Mouse (Mus musculus) CH12.LX (cell line): ENCODE data around the gene Fam186b. TPM values are rescaled to one million over a fixed set of nuclear protein-coding genes. Genes with fewer than 3 reads are reported as not detected.

ENCODE experiments used
- DNase-seq: peaks from one replicate; pipeline ENCODE4 v3.0.0-alpha.2; 2013; ENCODE audit errors: extremely low read depth
- H3K27ac ChIP-seq: 2 replicates; pipeline ENCODE4 v1.5.1; 2012; ENCODE audit warnings: low read depth, mild to moderate bottlenecking, control low read depth, moderate library complexity; ENCODE audit not compliant: insufficient read depth
- H3K27me3 ChIP-seq: replicated peaks from 2 replicates; pipeline ENCODE3; 2012; ENCODE audit warnings: inconsistent platforms
- H3K36me3 ChIP-seq, 2 experiments: replicated peaks in 1 of 2; 2 replicates each; pipeline versions ENCODE3 to v1.6.1; 2012; ENCODE audit warnings: inconsistent platforms in 1 of 2, low read length in 1 of 2, mild to moderate bottlenecking in 1 of 2, mixed read lengths in 1 of 2, moderate library complexity in 1 of 2; ENCODE audit not compliant: control insufficient read depth in 1 of 2, insufficient read depth in 1 of 2
- H3K4me1 ChIP-seq, 2 experiments: 2 replicates each; pipeline ENCODE4 v1.6.1; 2012; ENCODE audit warnings: inconsistent platforms in 1 of 2, moderate library complexity in 1 of 2; ENCODE audit not compliant: insufficient read depth in 2 of 2, control insufficient read depth in 1 of 2
- H3K4me2 ChIP-seq: 2 replicates; pipeline ENCODE4 v1.6.1; 2012; ENCODE audit warnings: low read depth, mild to moderate bottlenecking, control low read depth; ENCODE audit not compliant: poor library complexity, insufficient read depth, severe bottlenecking
- H3K4me3 ChIP-seq, 3 experiments: fragments of 150-350 bp in 1 of 3; sonication (generic) in 1 of 3; replicated peaks in 1 of 3; 2 replicates each; pipeline versions ENCODE3 to v1.5.1; 2011 to 2012; ENCODE audit warnings: low read depth in 2 of 3, low read length in 2 of 3, mild to moderate bottlenecking in 2 of 3, moderate library complexity in 2 of 3, control low read depth in 1 of 3, improper control_type of control experiment in 1 of 3, inconsistent platforms in 1 of 3, mixed read lengths in 1 of 3; ENCODE audit not compliant: poor library complexity in 1 of 3
- H3K79me2 ChIP-seq: replicated peaks from 2 replicates; pipeline ENCODE4 v1.6.1; 2012; ENCODE audit warnings: mild to moderate bottlenecking, moderate library complexity; ENCODE audit not compliant: control insufficient read depth, poor library complexity, insufficient read depth, severe bottlenecking; ENCODE audit errors: extremely low read depth
- H3K9ac ChIP-seq: 2 replicates; pipeline ENCODE4 v1.6.1; 2012; ENCODE audit warnings: low read depth, mild to moderate bottlenecking, control low read depth, moderate library complexity; ENCODE audit not compliant: insufficient read depth
- H3K9me3 ChIP-seq: replicated peaks from 2 replicates; pipeline ENCODE3; 2012; ENCODE audit warnings: low read length, inconsistent platforms, mixed read lengths
- BHLHE40 ChIP-seq: IDR thresholded peaks from 2 replicates; pipeline ENCODE4 v1.6.1; 2011; ENCODE audit warnings: mild to moderate bottlenecking, low read depth, low read length, improper control_type of control experiment
- CHD1 ChIP-seq: IDR thresholded peaks from 2 replicates; pipeline ENCODE4 v1.6.1; 2012; ENCODE audit warnings: low read depth, low read length, improper control_type of control experiment, inconsistent platforms
- CHD2 ChIP-seq: IDR thresholded peaks from 2 replicates; pipeline ENCODE4 v1.6.1; 2011; ENCODE audit warnings: low read length, improper control_type of control experiment
- CTCF ChIP-seq, 2 experiments: IDR thresholded peaks in 1 of 2; conservative IDR thresholded peaks in 1 of 2; 2 replicates each; pipeline ENCODE4 v1.5.1; 2011 to 2012; ENCODE audit warnings: low read depth in 2 of 2, low read length in 2 of 2, improper control_type of control experiment in 1 of 2, inconsistent platforms in 1 of 2, mild to moderate bottlenecking in 1 of 2, moderate library complexity in 1 of 2
- ELF1 ChIP-seq: IDR thresholded peaks from 2 replicates; pipeline ENCODE4 v1.6.1; 2014; ENCODE audit warnings: low read depth, mild to moderate bottlenecking, inconsistent platforms, low read length, improper control_type of control experiment
- ETS1 ChIP-seq: conservative IDR thresholded peaks from 2 replicates; pipeline ENCODE4 v1.6.1; 2012; ENCODE audit warnings: low read depth, mild to moderate bottlenecking, inconsistent platforms, low read length, improper control_type of control experiment, moderate library complexity
- GABPA ChIP-seq: IDR thresholded peaks from 2 replicates; pipeline ENCODE4 v1.6.1; 2012; ENCODE audit warnings: low read depth, low read length, improper control_type of control experiment, inconsistent platforms; ENCODE audit not compliant: insufficient replicate concordance
- IRF4 ChIP-seq: IDR thresholded peaks from 2 replicates; pipeline ENCODE4 v1.6.1; 2014; ENCODE audit warnings: low read depth, mild to moderate bottlenecking, inconsistent platforms, low read length, improper control_type of control experiment
- JUND ChIP-seq: conservative IDR thresholded peaks from 2 replicates; pipeline ENCODE4 v1.6.1; 2011; ENCODE audit warnings: low read depth, low read length, improper control_type of control experiment
- KAT2A ChIP-seq: IDR thresholded peaks from 2 replicates; pipeline ENCODE4 v1.6.1; 2012; ENCODE audit warnings: low read length, improper control_type of control experiment, inconsistent platforms; ENCODE audit not compliant: insufficient replicate concordance
- MAFK ChIP-seq: IDR thresholded peaks from 2 replicates; pipeline ENCODE4 v1.6.1; 2011; ENCODE audit warnings: low read length, improper control_type of control experiment; ENCODE audit not compliant: insufficient replicate concordance
- MAX ChIP-seq: IDR thresholded peaks from 2 replicates; pipeline ENCODE4 v1.6.1; 2011; ENCODE audit warnings: low read length, improper control_type of control experiment
- MAZ ChIP-seq: IDR thresholded peaks from 2 replicates; pipeline ENCODE4 v1.6.1; 2012; ENCODE audit warnings: low read depth, mild to moderate bottlenecking, inconsistent platforms, low read length, improper control_type of control experiment, moderate library complexity
- MXI1 ChIP-seq: IDR thresholded peaks from 2 replicates; pipeline ENCODE4 v1.6.1; 2011; ENCODE audit warnings: mild to moderate bottlenecking, low read depth, low read length, improper control_type of control experiment
- MYC ChIP-seq: IDR thresholded peaks from 2 replicates; pipeline ENCODE4 v1.6.1; 2011; ENCODE audit warnings: low read depth, mild to moderate bottlenecking, improper control_type of control experiment, low read length
- NELFE ChIP-seq: IDR thresholded peaks from 2 replicates; pipeline ENCODE4 v1.6.1; 2011; ENCODE audit warnings: low read depth, low read length, improper control_type of control experiment
- NRF1 ChIP-seq: IDR thresholded peaks from 2 replicates; pipeline ENCODE4 v1.6.1; 2014; ENCODE audit warnings: low read depth, mild to moderate bottlenecking, inconsistent platforms, low read length, improper control_type of control experiment, moderate library complexity
- POLR2A ChIP-seq: IDR thresholded peaks from 2 replicates; pipeline ENCODE4 v1.6.1; 2011; ENCODE audit warnings: low read depth, mild to moderate bottlenecking, improper control_type of control experiment, low read length
- RAD21 ChIP-seq: IDR thresholded peaks from 2 replicates; pipeline ENCODE4 v1.6.1; 2011; ENCODE audit warnings: low read depth, mild to moderate bottlenecking, low read length, improper control_type of control experiment, moderate library complexity
- SIN3A ChIP-seq: IDR thresholded peaks from 2 replicates; pipeline ENCODE4 v1.6.1; 2012; ENCODE audit warnings: low read length, improper control_type of control experiment, inconsistent platforms
- SMC3 ChIP-seq: IDR thresholded peaks from 2 replicates; pipeline ENCODE4 v1.6.1; 2011; ENCODE audit warnings: low read depth, low read length, improper control_type of control experiment
- TCF12 ChIP-seq: IDR thresholded peaks from 2 replicates; pipeline ENCODE4 v1.6.1; 2014; ENCODE audit warnings: low read depth, mild to moderate bottlenecking, inconsistent platforms, low read length, improper control_type of control experiment
- UBTF ChIP-seq: IDR thresholded peaks from 2 replicates; pipeline ENCODE4 v1.6.1; 2012; ENCODE audit warnings: low read depth, mild to moderate bottlenecking, inconsistent platforms, low read length, improper control_type of control experiment, moderate library complexity
- ZC3H11A ChIP-seq: IDR thresholded peaks from 2 replicates; pipeline ENCODE4 v1.6.1; 2012; ENCODE audit warnings: low read depth, mild to moderate bottlenecking, inconsistent platforms, low read length, improper control_type of control experiment
- ZKSCAN1 ChIP-seq: IDR thresholded peaks from 2 replicates; pipeline ENCODE4 v1.6.1; 2012; ENCODE audit warnings: low read depth, inconsistent platforms, low read length, improper control_type of control experiment, borderline replicate concordance
- ZMIZ1 ChIP-seq: IDR thresholded peaks from 2 replicates; pipeline ENCODE4 v1.6.1; 2012; ENCODE audit warnings: low read depth, mild to moderate bottlenecking, inconsistent platforms, low read length, improper control_type of control experiment
- ZNF384 ChIP-seq: IDR thresholded peaks from 2 replicates; pipeline ENCODE4 v1.6.1; 2012; ENCODE audit warnings: low read depth, low read length, improper control_type of control experiment, inconsistent platforms
- dilution Hi-C: fragments of 300-500 bp; cut with MboI; formaldehyde crosslinking; loops from 2 replicates; pipeline ENCODE4 v1.14.3; 2020; ENCODE audit warnings: low sequenced_read_pairs; ENCODE audit not compliant: extremely low pct_unique_long_range_greater_than_20kb, extremely low pct_ligation_motif_present
- in situ Hi-C: fragments of 300-500 bp; cut with MboI; formaldehyde crosslinking; loops from 3 replicates; pipeline ENCODE4 v1.14.3; 2019; ENCODE audit warnings: low sequenced_read_pairs, low pct_ligation_motif_present, low pct_unique_long_range_greater_than_20kb, mixed read lengths
- polyA plus RNA-seq: library from polyadenylated mRNA; unstranded; fragments of >175 nt; gene quantifications from 2 replicates; pipeline ENCODE4 v1.2.1, GENCODE M21; 2012; ENCODE audit warnings: low read depth; ENCODE audit not compliant: insufficient read length
- total RNA-seq, 2 experiments: library from RNA; depleted of rRNA; stranded (reverse); fragments of 300-350 nt in 1 of 2; fragments of >200 nt in 1 of 2; gene quantifications; 2 replicates each; pipeline ENCODE4 v1.2.3; 2012 to 2014

Fam186b gene
- total and polyA plus RNA-seq, 3 experiments = 0.04 to 0.11 TPM; not detected in 1

- dilution Hi-C loops (no loop called here), in situ Hi-C loops (loop anchor here (10.0 kb wide), 1 partner anchor 58 kb away; the partner anchor contains the start of gene Fmnl3)
- H3K4me3 ChIP-seq = no peak overlapping the region
- TF ChIP-seq CHD1 (no peak), MAX (no peak), CHD2 (no peak), BHLHE40 (no peak), ETS1 (no peak), ZKSCAN1 (no peak), UBTF (no peak), NRF1 (no peak), JUND (no peak), SIN3A (no peak), ZMIZ1 (no peak), SMC3 (no peak), ZNF384 (no peak), NELFE (no peak), MYC (no peak), MXI1 (no peak), CTCF (conservative IDR thresholded peaks at IDR 0.05 in 1 of 2, IDR thresholded peaks at IDR 0.05 in 1 of 2; ENCODE audit: low read depth in 2 of 2, low read length in 2 of 2) (no peak)
- H3K79me2 ChIP-seq = no peaks in the 10 kb centered on the region
- no peaks in the 10 kb centered on the region for H3K27me3 ChIP-seq
- DNase-seq = no peak
- H3K36me3 ChIP-seq = peaks cover 72 to 98% of the 10 kb centered on the region in 2 experiments
- no peak overlapping the region for H3K4me2 ChIP-seq
- no peak overlapping the region for H3K9ac ChIP-seq
- no peaks in the 10 kb centered on the region for H3K9me3 ChIP-seq
- H3K4me1 ChIP-seq = no peaks in the 10 kb centered on the region; a peak in 1 of 4 replicates
- H3K27ac ChIP-seq = no peak overlapping the region
Measured at GRCm38 (mm10) chr15:99317267-99317651, 21.6 kb upstream of the Fam186b start.

DNA sequence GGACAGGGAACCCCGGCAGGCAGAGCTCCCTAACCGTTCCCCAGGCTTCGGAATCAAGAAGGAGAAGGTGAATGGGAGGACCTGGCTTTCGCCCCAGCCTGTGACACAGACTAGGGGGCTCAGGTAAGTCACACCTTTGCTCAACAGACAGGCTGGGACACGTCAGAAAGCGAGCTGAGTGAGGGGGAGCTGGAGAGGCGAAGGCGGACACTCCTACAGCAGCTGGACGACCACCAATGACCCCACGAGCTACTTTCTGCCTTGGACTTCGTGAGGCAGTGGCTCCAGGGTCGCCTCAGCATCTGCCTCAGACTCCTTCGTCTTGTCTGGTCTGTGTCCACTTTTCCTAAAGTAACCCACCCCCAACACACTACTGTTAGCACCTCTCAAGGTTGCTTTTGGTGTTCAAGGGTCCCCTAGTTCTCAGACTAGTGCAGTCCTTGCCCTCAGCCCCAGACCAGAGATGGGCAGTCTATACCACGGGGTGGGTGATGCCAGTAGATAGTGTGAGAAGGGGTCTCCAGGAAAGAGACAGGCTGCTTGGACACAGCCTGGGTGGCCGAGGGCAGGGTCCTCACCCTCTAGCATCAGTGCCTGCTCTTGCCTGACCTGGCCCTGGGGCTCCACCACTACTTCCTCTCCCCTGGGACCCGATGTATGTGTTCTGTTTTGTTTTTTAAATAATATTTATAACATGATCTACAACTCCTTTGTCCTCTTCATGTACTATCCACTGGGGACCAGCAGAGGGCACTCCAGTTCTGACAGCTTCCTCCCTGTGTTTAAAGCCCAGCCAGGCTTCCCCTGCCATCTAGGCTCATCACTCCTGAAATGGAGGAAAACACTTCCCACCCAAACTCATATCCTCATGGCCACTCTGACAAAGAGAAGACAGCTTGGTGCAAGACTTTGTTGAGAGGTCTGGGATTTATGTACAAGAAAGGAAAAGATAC, 20.9 kb upstream of the Fam186b start:
- H3K27me3 ChIP-seq = no peaks in the 10 kb centered on the region
- H3K79me2 ChIP-seq = no peaks in the 10 kb centered on the region
- peak; percentile 79 for DNase-seq
- TF ChIP-seq MYC (no peak), IRF4 (no peak), GABPA (no peak), ZC3H11A (peak; percentile 88), ZMIZ1 (no peak), MAFK (no peak), ELF1 (peak; percentile 44; the same call in 1 of the 2 replicates), KAT2A (no peak), SMC3 (peak; percentile 95), CTCF (conservative IDR thresholded peaks at IDR 0.05 in 1 of 2, IDR thresholded peaks at IDR 0.05 in 1 of 2; ENCODE audit: low read depth in 2 of 2, low read length in 2 of 2) (peak; percentile 92), MAZ (no peak), POLR2A (peak; percentile 4; the same call in 1 of the 2 replicates), RAD21 (peak; percentile 88), TCF12 (0 out of 2 replicates have a peak, but pooled peaks have one; percentile 12), JUND (no peak)
- dilution Hi-C loops = no loop called here
- in situ Hi-C loops = loop anchor here (10.0 kb wide), 1 partner anchor 58 kb away; the partner anchor contains the start of gene Fmnl3
- no peaks in the 10 kb centered on the region for H3K9me3 ChIP-seq
- no peaks in the 10 kb centered on the region; a peak in 1 of 4 replicates for H3K4me1 ChIP-seq
- H3K36me3 ChIP-seq = peaks cover 65 to 96% of the 10 kb centered on the region in 2 experiments
- no peak overlapping the region for H3K27ac ChIP-seq
- H3K4me3 ChIP-seq = no peak overlapping the region
- no peak overlapping the region for H3K9ac ChIP-seq
- H3K4me2 ChIP-seq = no peak overlapping the region
